Mouse (Mus musculus) ES-Bruce4 (cell line): ENCODE measurements around the gene Clcn2. TPM values are rescaled to one million over a fixed set of nuclear protein-coding genes. Genes with fewer than 3 reads are reported as not detected.

Experiments used
- H3K27ac ChIP-seq: 2 replicates; pipeline ENCODE4 v1.5.1; 2012; ENCODE audit warnings: low read length, inconsistent platforms; ENCODE audit not compliant: insufficient read depth
- H3K27me3 ChIP-seq: 2 replicates; pipeline ENCODE4 v1.6.1; 2012; ENCODE audit warnings: mild to moderate bottlenecking, low read length, inconsistent platforms; ENCODE audit not compliant: control insufficient read depth, poor library complexity, insufficient read depth, severe bottlenecking
- H3K36me3 ChIP-seq: 2 replicates; pipeline ENCODE4 v1.6.1; 2012; ENCODE audit warnings: inconsistent platforms, mild to moderate bottlenecking, low read length, moderate library complexity; ENCODE audit not compliant: control insufficient read depth, poor library complexity, insufficient read depth, severe bottlenecking
- H3K4me1 ChIP-seq: one replicate; pipeline ENCODE4 v1.8.1; 2011; ENCODE audit warnings: low read length; ENCODE audit not compliant: control insufficient read depth, insufficient read depth
- H3K4me3 ChIP-seq: 2 replicates; pipeline ENCODE4 v1.5.1; 2011; ENCODE audit warnings: low read depth, mild to moderate bottlenecking, low read length
- H3K9ac ChIP-seq: 2 replicates; pipeline ENCODE4 v1.6.1; 2012; ENCODE audit warnings: low read depth, mild to moderate bottlenecking, inconsistent platforms; ENCODE audit not compliant: poor library complexity, severe bottlenecking
- H3K9me3 ChIP-seq: replicated peaks from 2 replicates; pipeline ENCODE4 v1.6.1; 2012; ENCODE audit warnings: mild to moderate bottlenecking, low read length, inconsistent platforms; ENCODE audit not compliant: control insufficient read depth, poor library complexity, insufficient read depth, severe bottlenecking
- CTCF ChIP-seq: IDR thresholded peaks from one replicate; pipeline ENCODE4 v1.8.1; 2011; ENCODE audit warnings: low read depth, low read length
- EP300 ChIP-seq: IDR thresholded peaks from 2 replicates; pipeline ENCODE4 v1.6.1; 2011; ENCODE audit warnings: low read depth, low read length; ENCODE audit not compliant: insufficient read depth
- POLR2A ChIP-seq: IDR thresholded peaks from one replicate; pipeline ENCODE4 v1.8.1; 2011; ENCODE audit warnings: low read length; ENCODE audit not compliant: insufficient read depth
- polyA plus RNA-seq: library from polyadenylated mRNA; stranded (reverse); fragments of >200 nt; gene quantifications from 2 replicates; pipeline ENCODE4 v1.2.4, GENCODE M21; 2011; ENCODE audit warnings: low read depth; ENCODE audit not compliant: missing spikeins, insufficient read depth, insufficient read length

The Clcn2 gene
- polyA plus RNA-seq, 1 experiment, result 8.8 TPM

- TF ChIP-seq EP300 (no peak), CTCF (no peak), POLR2A (no peak)
- Histone ChIP-seq H3K36me3 (peaks cover 19% of the 10 kb centered on the region), H3K9me3 (no peaks in the 10 kb centered on the region), H3K4me1 (no peaks in the 10 kb centered on the region), H3K27ac (no peak overlapping the region), H3K27me3 (no peaks in the 10 kb centered on the region), H3K4me3 (no peak overlapping the region), H3K9ac (no peak overlapping the region)
Measured at GRCm38 (mm10) chr16:20725321-20725720, 7.8 kb upstream of the Clcn2 start.

- Histone ChIP-seq H3K9me3 (no peaks in the 10 kb centered on the region), H3K27me3 (no peaks in the 10 kb centered on the region), H3K27ac (no peak overlapping the region), H3K4me1 (no peaks in the 10 kb centered on the region), H3K36me3 (peaks cover 27% of the 10 kb centered on the region), H3K4me3 (no peak overlapping the region), H3K9ac (no peak overlapping the region)
- no peak for TF ChIP-seq POLR2A
- peak; percentile 74 for TF ChIP-seq CTCF
- TF ChIP-seq EP300, result peak; percentile 69; the same call in 1 of the 2 replicates
Measured at GRCm38 (mm10) chr16:20724338-20724748, 6.8 kb upstream of the Clcn2 start.

- H3K9ac ChIP-seq, result no peak overlapping the region
- H3K36me3 ChIP-seq, result peaks cover 27% of the 10 kb centered on the region
- H3K4me1 ChIP-seq, result no peaks in the 10 kb centered on the region
- no peak overlapping the region for H3K4me3 ChIP-seq
- H3K27ac ChIP-seq, result peak overlapping the region; percentile 63
- TF ChIP-seq CTCF (no peak), EP300 (0 out of 2 replicates have a peak, but pooled peaks have one; percentile 17), POLR2A (no peak)
- no peaks in the 10 kb centered on the region for H3K9me3 ChIP-seq
- no peaks in the 10 kb centered on the region for H3K27me3 ChIP-seq
Measured at GRCm38 (mm10) chr16:20723247-20723646, 5.7 kb upstream of the Clcn2 start.

- no peak overlapping the region for H3K4me3 ChIP-seq
- no peak overlapping the region for H3K9ac ChIP-seq
- no peaks in the 10 kb centered on the region for H3K4me1 ChIP-seq
- TF ChIP-seq POLR2A, result no peak
- no peak for TF ChIP-seq CTCF
- no peak for TF ChIP-seq EP300
- no peaks in the 10 kb centered on the region for H3K9me3 ChIP-seq
- peaks cover 27% of the 10 kb centered on the region for H3K36me3 ChIP-seq
- H3K27me3 ChIP-seq, result no peaks in the 10 kb centered on the region
- H3K27ac ChIP-seq, result peak overlapping the region; percentile 63
Measured at GRCm38 (mm10) chr16:20722736-20723135, 5.2 kb upstream of the Clcn2 start.

GRCm38 (mm10) chr16:20721808-20722207 lies 4.3 kb upstream of the Clcn2 start:
- Histone ChIP-seq H3K27me3 (no peaks in the 10 kb centered on the region), H3K4me1 (no peaks in the 10 kb centered on the region), H3K9me3 (no peaks in the 10 kb centered on the region), H3K9ac (no peak overlapping the region), H3K36me3 (peaks cover 27% of the 10 kb centered on the region), H3K27ac (no peak overlapping the region), H3K4me3 (no peak overlapping the region)
- TF ChIP-seq CTCF, result no peak
- no peak for TF ChIP-seq EP300
- TF ChIP-seq POLR2A, result no peak

- peak overlapping the region; percentile 84 for H3K9ac ChIP-seq
- no peak overlapping the region; the same call in 1 of the 2 replicates for H3K27ac ChIP-seq
- peaks cover 24% of the 10 kb centered on the region for H3K36me3 ChIP-seq
- no peaks in the 10 kb centered on the region for H3K9me3 ChIP-seq
- no peaks in the 10 kb centered on the region for H3K27me3 ChIP-seq
- H3K4me3 ChIP-seq, result peak overlapping the region; percentile 95
- TF ChIP-seq POLR2A (no peak), EP300 (no peak)
- peaks cover 5% of the 10 kb centered on the region for H3K4me1 ChIP-seq
Measured at GRCm38 (mm10) chr16:20717978-20718670, 578 bp upstream of the Clcn2 start.
